Mouse (Mus musculus) left cerebral cortex, postnatal 14 days (tissue): ENCODE results near the gene Gm20388. TPM values are rescaled to one million over a fixed set of nuclear protein-coding genes. Genes with fewer than 3 reads are reported as not detected.

Experiments
- DNase-seq, 2 experiments: peaks; one replicate each; pipeline ENCODE4 v3.0.0; 2021 to 2022; ENCODE audit warnings: low spot score in 2 of 2, mixed read lengths in 1 of 2
- intact Hi-C: fragments of 180-260 bp; cut with DNase I; formaldehyde crosslinking; loops from one replicate; pipeline ENCODE4 v1.15.1; 2025
- total RNA-seq, 2 experiments: library from RNA; stranded (reverse); gene quantifications; 2 replicates each; pipeline ENCODE4 v1.2.3; 2021

Gene Gm20388
- total RNA-seq, 2 experiments from 2014 or later = 2.8 to 7.3 TPM

DNA sequence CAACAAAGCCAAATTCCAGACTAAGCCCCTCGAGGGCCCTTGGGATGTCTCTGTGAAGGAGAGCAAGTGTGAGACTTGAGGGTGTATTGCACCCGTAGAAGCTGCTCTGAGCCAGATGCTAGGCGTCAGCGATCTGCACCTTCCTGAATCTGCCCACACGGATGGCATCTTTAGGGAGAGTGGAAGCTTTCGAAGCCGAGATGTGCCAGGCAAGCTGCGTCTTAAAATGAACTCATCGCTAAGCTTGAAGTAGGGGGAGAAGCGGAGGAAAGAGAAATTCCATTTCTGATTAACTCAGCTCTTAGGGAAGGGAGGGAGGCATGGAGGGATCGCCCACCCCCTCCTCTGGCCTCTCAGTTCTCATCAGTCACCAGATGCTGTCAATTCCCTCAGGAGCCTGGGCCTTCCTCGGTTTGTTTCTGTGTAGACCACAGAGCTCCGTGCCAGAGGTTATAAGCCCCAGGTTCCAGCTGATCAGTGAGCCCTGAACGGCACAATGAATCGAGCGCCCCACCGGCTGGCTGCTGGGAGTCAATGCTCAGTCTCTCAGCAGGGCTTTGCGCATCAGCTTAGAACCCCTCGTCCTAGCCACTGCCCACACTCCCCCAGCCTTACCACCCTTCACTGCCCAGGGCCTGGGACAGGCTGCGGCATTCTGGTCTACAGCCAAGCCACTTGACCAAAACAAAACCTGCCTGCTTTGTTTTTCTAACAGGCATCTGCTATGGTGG, 3818.6 kb downstream of the Gm20388 start:
- DNase-seq = peak; percentile 71 to 79
- intact Hi-C loops = loop anchor here (2.0 to 5.0 kb wide), 2 partner anchors 38 to 74 kb away; no protein-coding TSS in a partner anchor

DNA sequence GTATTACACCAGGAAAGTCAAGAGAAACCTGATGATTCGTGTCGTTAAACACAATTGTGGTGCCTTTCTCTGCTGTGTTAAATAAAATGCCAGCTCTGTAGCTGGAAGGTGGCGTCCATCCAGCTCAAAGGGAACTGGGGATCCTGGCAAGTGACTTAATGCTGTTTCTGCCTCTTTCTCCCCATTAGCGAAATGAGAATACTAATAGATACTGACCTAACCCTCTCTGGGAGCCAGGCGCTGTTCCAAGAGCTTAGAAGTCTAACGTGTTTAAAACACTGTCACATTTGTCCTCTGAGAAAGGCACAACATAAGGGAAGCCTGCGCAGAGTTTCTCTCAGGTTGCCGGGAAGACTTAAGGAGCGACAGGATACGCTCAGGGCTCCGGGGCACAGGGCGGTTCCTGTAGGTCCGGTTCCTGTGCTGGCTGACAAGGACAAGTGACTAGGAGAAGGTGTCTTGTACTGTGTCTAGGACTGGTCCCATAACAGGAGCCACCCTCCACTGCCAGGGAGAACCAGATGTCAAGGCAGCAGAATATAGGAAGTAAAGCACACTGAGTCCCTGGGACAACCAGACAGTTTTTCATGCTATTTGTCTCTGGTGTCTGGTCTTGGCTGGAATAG, 3819.3 kb downstream of the Gm20388 start:
- DNase-seq = peak; percentile 19 to 44
- intact Hi-C loops = loop anchor here (2.0 to 5.0 kb wide), 2 partner anchors 37 to 75 kb away; no protein-coding TSS in a partner anchor

DNA sequence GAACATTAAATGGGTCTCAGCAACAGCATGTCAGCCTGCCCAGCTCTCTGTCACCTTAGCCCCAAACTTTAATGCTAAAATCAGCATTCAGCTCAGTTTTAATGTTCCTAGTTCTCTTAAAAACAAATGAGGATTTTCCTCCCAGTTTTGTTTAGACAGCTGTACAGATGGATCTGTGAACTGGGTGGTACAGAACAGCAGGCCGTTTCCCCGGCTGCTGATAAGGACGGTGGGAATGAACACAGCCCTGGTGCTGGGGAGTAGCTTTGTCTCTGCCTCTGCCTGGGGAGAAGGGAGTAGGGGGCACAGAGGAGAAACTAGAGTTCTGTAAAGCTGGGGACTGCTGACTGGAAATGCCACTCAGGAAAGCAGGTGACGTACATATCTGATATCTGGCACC, 3821.7 kb downstream of the Gm20388 start:
- intact Hi-C loops = no loop called here
- DNase-seq = no peak

DNA sequence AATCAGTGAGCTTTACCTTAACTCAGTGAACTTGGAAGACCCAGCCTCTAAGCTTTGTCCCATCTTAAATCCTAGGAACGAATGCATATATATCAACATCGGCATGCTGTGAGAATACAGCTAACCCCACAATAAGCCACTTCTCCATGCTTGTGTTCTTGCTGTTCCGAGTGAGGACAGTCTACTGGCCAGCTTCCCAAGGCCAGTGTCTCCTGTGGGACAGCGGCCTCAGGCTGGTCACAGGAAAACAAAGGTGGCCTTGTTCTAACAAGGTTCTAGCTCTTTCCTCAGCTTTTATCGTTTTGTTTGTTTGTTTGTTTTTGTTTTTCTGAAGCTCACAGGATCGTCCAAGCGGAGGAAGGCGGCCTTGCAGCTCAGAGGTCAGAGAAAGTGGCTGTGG, 3823.8 kb downstream of the Gm20388 start:
- intact Hi-C loops = no loop called here
- no peak for DNase-seq

DNA sequence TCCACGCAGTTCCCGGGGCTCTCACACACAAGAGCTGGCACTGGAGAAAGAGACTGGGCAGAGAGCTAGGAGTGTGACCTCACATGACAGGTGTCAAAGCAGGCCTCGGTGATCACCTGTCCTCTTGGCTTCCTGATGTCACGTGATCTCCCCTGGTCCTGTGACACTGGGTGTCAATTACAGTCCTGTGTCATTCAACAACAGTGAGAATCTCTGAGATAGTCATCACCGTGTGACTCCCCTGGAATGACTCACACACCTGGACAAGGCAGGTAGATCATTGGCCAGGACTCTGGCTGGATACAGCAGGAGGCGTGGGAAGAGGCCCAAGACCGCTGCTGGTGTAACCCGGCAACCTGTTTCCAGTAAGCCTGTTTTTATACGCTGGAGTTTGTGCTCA, 3826.3 kb downstream of the Gm20388 start:
- DNase-seq = no peak
- intact Hi-C loops = no loop called here

DNA sequence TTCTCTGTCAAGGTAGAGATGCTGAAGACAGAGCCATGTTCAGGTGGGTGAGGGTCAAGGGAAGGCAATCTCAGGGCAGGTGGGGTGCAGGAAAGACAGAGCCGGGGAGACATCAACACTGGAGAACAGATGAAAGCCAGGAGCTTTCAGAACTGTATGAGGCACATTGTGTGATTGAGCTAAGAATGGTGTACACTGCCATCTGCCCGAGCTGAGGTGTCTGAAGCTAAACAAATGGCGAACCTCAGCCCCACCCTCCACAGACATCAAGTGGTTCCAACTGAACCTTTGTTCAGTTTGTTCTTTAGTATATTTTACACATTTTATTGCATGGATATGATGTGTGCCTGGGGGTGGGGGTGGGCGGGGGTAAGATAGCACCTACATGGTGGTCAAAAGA, 3829.6 kb downstream of the Gm20388 start:
- intact Hi-C loops = no loop called here
- peak in 1 of 2 experiments; percentile 57 for DNase-seq

DNA sequence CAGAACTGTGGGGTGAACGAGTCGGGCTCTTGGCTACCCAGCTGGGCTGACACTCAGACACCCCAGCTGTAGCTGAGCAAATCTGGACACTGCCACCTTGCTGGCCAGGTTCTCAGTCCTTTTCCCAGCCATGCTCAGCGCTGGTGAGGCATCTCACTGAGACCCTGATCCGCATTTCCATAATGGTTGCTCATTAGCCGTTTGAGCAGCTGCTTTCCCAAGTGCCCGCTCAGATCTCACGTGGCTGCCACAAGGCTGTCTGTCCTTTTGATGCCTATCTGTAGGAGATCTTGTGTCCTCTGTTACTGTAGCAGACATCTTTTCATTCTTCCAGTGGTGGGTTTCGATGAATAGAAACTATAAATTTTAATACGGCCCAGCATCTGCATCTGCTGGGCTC, 3830.6 kb downstream of the Gm20388 start:
- intact Hi-C loops = no loop called here
- DNase-seq = no peak

DNA sequence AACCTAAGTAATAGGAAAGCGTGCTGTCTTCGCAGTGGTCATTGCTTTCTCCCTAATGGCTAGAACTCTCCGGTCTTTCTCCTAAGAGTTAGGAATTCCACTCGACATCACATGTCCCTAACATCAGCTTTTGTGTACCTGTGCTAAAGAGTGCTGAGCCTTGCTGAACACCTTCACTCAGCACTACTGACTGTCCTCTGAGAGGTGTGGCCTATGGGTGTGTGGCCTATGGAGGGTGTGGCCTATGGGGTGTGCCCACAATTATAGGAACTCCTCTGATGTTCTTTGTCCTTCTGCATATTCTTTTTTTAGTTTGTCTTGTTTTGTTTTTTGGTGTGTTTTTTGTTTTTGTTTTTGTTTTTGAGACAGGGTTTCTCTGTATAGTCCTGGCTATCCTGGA, 3835.8 kb downstream of the Gm20388 start:
- no peak for DNase-seq
- intact Hi-C loops = no loop called here

DNA sequence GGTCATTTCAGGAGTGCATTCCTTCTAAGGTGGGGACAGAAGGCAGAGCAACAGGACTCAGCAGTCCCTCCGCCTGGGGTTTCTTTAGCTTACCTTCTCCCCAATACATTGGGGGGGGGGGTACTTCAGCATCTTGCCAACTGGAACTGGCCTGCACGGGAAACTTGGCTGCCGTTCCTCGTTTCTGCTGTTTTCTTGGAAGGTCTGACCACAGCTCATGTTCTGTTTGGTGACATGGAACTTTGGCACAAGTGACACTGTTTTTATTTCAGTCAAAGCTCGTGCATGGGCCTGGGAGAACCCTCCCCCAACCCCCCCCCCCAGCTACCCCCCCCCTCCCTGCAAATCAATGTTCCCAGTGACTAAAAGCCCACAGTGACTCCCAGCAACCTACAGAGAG, 3837.1 kb downstream of the Gm20388 start:
- no peak for DNase-seq
- intact Hi-C loops = no loop called here

DNA sequence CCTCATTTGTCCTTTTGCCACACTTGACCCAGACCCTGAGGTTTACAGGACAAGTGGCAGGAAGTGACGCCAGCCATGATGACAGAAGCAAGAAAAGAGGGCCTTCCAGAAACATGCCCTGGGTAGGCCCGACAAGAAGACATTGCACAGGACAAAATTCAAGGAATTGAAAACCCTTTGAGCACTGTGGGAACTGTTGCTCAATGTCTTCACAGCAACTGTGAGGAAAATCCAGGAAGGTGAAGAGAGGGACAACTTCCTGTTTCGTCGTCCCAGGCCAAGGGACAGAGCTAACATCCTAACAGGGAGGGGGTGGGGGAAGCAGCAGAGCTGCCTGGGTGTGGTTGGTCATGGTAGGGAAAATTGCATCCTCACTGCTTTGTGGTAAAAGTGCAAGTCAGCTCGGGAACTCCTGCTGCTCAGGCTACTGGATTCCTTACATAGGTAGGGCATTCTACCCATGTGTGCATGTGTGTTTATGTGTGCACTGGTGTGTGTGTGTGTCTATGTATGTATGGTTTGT, 3839.6 kb downstream of the Gm20388 start:
- intact Hi-C loops = no loop called here
- DNase-seq = no peak

DNA sequence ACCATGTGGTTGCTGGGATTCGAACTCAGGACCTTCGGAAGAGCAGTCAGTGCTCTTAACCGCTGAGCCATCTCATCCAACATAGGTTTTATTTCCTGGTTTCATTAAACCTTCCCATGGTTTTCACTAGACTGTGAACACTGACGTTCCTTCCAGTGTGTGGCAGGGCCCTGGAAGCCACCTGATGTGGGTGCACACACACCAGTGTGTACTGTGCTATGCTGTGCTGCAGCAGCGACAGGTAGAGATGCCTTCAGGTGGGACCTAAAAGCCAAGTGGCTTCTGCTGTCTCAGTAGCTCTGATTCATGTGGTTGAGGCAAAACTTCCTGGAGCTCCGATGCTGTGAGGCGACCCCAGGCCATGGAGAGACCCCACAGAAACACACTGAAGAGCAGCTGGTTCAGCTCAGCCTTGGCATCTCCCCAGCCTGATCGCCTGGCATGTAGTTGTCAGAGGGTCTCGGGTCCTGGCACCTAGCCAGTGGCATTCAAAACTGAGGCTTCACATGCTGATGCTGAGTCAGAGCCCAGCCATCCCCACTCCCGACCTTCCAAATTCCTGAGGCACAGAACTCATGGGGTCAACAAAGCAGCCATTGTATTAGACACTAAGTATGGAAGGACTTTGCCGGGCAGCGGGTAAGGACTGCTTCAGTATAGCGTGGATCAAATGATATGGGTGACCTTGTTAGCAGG, 3842.3 kb downstream of the Gm20388 start:
- intact Hi-C loops = no loop called here
- no peak for DNase-seq

DNA sequence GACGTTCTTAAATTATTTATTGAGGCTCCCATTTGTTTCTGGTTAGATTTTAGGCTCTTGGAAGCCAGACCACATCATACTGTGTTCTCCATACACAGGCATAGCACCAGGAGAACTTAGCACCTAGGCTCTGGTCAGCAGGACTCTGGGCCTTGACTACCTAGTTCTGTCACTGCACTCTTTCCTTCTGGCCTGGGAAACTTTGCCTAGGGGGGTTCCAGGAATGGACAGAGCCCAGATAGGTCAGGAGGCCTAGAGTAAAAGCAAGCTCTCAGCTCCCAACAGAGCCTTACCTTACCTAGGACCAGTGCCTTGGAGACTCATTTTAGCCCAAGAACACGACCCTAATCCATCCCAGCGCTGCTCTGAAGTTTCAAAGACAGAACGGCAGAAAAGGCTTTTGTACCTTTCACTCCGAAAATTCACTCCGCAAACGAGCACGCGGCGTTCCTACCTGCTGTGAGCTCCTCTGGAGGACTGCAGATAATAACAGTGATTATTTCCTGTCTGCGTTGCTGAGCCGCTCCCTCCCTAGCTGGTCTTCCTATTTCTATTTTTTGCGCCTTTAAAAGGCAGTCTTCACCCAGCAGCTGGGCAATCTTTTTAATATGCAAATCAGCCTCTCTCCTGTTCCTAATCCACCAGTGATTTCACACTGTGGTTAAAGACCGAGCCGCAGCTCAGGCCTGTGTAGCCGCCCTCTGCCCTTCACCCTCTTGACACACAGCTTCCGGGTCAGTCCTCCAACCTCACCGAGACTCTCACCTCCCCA, 3843.1 kb downstream of the Gm20388 start:
- DNase-seq = no peak
- intact Hi-C loops = no loop called here

DNA sequence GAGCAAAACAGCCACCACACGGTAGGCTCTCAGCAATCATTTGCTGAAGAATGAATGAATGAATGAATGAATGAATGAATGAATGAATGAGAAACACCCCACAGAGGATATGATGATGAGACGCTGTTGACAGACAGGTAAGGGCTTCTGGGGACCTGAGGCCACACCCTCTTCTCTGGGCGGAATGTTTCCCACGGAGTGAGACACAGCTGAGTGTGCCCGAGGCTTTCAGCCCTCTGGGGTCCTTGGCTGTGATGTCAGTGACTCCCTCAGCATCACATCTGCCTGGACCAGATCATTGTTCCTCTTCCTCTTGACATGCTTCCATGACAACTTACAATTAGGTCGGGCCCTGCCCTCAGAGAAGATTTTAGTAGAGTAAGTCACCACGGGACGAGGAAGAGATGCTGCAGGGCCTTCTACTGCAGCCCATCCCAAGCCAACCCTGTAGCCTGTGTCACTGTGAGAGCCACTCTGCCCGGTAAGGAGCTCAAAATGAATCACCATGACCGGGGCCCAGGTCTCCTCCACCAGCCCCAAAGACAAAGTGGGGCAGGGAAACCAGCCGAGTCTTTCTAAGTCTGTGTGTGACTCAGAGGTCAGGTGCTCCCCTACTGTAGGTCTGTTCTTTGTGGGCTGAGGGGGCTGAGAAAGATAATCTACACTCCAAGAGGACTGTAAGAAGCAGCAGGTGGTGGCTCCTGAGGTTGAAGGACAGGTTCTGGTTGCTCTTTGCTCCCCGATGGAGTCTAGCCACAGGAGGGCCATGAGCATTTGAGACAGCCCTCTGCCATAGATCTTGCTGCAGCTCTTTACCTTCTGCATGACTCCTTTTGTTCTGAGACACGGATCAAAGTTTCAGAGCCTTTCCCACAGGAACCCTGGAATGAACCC, 3844.1 kb downstream of the Gm20388 start:
- intact Hi-C loops = no loop called here
- DNase-seq = no peak

DNA sequence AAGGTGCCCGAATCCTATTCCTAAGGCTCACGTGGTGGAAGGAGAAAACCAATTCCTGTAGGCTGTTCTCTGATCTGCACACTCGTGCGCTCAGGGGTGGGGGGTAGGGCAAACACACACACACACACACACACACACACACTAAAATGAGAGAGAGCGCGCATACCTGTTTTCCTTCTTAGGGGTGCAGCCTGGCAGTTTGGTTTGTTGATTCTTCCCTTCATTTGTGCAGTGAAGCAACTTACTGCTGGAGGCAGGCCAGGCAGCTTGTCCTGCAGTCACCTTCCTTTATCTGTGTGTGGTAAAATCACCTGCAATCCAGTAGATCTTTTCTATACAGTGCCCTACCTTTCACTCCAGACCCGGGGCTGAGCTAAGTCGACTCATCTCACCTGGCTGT, 3846.3 kb downstream of the Gm20388 start:
- no peak for DNase-seq
- intact Hi-C loops = no loop called here

DNA sequence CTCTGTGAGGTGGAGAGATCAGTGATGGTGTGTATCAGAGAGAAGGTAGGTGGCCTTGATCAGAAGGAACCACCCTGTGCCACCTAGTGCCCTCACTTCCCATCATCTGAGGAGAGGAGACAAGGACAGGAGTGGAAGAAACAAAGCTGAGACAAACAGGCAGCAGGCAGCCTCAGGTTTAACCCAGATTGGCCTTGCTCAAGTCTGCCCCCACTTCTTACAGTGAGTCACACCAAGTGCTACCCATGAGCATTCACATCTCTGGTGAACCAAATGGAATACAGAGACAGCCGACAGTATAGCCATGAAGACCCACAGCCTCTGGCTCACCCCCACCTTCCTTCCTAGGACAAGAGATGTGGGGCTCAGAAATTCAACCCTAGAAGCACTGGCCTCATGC, 3848.3 kb downstream of the Gm20388 start:
- intact Hi-C loops = no loop called here

DNA sequence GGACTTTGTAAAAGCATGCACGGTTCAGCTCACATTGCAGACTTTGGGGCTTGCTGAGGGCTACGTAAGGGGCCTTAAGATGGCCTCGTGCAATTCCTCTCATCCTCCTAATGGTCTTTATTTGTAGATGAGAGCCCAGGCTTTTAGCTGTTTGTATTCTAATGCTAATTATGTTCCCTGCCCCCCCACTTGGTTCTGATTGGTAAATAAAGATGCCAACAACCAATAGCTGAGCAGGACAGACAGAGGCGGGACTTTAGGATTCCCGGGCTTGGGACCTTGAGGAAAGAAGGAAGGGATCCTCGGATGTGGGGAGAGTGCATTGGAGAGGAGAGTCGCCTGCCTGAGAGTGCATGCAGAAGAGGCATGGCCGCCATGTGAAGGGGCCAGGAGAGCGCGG, 3849.3 kb downstream of the Gm20388 start:
- intact Hi-C loops = no loop called here
- DNase-seq = no peak

More for the DNA sequence above, 3848.3 kb downstream of the Gm20388 start:
- no peak for DNase-seq

DNA sequence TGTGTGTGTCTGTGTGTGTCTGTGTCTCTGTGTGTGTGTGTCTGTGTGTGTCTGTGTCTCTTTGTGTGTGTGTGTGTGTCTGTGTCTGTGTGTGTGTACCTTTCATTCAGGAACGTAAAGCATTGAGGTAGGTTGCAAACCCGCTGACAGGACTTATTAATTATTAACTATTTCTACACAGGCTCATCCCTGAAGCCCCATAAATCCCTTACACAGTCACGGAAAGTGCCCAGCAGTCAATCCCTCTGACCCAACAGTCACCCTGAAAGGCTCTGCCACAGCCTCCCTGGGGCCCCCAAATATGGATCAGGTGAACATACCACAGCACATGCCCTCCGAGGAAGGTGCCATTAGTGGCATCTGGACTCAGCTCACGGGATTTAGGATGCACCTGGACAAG, 3849.9 kb downstream of the Gm20388 start:
- DNase-seq = no peak
- intact Hi-C loops = no loop called here

DNA sequence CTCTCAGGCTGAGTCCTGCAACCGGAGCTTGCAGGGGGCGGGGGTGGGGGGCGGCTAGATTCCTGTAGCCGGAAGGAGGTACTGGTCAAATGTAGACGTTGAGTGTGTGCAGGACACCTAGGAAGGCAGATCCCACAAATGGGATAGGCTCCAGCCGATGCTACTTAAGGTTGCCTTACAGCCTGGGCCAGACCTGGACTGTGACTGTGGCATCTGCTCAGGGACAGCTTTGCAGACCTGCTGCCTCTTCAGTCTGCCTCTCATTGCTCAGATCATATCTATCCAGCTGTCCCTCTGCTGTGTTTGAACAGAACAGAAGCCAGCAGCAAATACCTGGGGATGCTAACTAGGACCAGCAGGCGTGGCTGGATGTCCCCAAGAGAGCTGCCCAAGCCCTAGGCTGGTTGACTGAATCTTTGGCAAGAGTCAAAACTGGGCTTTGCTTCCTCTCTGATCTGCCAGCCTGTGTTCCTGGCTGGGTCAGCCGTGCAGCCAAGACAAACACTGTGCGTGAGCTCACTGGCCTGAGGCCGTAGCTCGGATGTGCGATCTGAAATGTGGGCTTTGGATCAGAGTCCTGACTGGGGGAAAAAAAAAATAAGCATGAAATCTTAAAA, 3850.7 kb downstream of the Gm20388 start:
- intact Hi-C loops = no loop called here
- DNase-seq = peak in 1 of 2 experiments; percentile 33
